Comparison of ENCODE assay signal across 8 mouse cellular contexts in genomic region chr7:100684538-100684937, GRCm38 (mm10). TPM values are rescaled to one million over a fixed set of nuclear protein-coding genes. Genes with fewer than 3 reads are reported as not detected.
DNase-seq lines count a peak whose midpoint lies in the region; ATAC-seq lines count a peak whose summit lies in the region.

No protein-coding gene starts in this region.

- peaks cover 6% of the 10 kb centered on the region for H3K36me3 ChIP-seq in erythroblast, embryonic 14.5 days (ENCODE audit: control insufficient read depth)
- H3K36me3 ChIP-seq in liver, embryonic 15.5 days (replicated peaks): no peaks in the 10 kb centered on the region

- peak overlapping the region; percentile 85 for H3K27ac ChIP-seq in liver, embryonic 15.5 days (replicated peaks)

- 13% methylated on average over 7 of the region's 7 CpGs for WGBS in liver, embryonic 15.5 days (ENCODE audit: insufficient replicate concordance)

- H3K4me1 ChIP-seq in erythroblast, embryonic 14.5 days (ENCODE audit: control insufficient read depth): peaks cover 44% of the 10 kb centered on the region
- H3K4me1 ChIP-seq in liver, embryonic 15.5 days (replicated peaks): peaks cover 27% of the 10 kb centered on the region

- peak; percentile 85 for ATAC-seq in liver, embryonic 15.5 days (ENCODE audit: insufficient read depth)

- peak; percentile 38 to 79 for DNase-seq in adrenal gland, adult (ENCODE audit: inconsistent age in 2 of 2, low spot score in 1 of 2)
- DNase-seq in adrenal gland, adult 8-10 months: no peak
- DNase-seq in urinary bladder, postnatal 25 days (ENCODE audit: low spot score): peak; percentile 49
- DNase-seq in urinary bladder, adult 18-20 months (ENCODE audit: low spot score in 2 of 2): no peak
- peak; percentile 67 for DNase-seq in kidney, adult 9 months
- DNase-seq in right cerebral cortex, postnatal 25 days: peak; percentile 38

- peak overlapping the region; percentile 46 for H3K4me3 ChIP-seq in erythroblast, embryonic 14.5 days (replicated peaks)
- H3K4me3 ChIP-seq in liver, embryonic 15.5 days (replicated peaks): 0 out of 2 replicates have a peak overlapping the region, but pooled peaks have one; percentile 7

- no peak overlapping the region for H3K9ac ChIP-seq in liver, embryonic 15.5 days

- no peaks in the 10 kb centered on the region for H3K27me3 ChIP-seq in erythroblast, embryonic 14.5 days (ENCODE audit: control insufficient read depth)
- peaks cover 3% of the 10 kb centered on the region; the same call in 1 of the 2 replicates for H3K27me3 ChIP-seq in liver, embryonic 15.5 days

- no peaks in the 10 kb centered on the region for H3K9me3 ChIP-seq in erythroblast, embryonic 14.5 days (ENCODE audit: control insufficient read depth, low read length)
- no peaks in the 10 kb centered on the region for H3K9me3 ChIP-seq in liver, embryonic 15.5 days (replicated peaks)

- H3K4me2 ChIP-seq in liver, embryonic 15.5 days: peak overlapping the region; percentile 54

RNA-seq across cellular contexts. Expression of gene Fam168a, which starts 21.9 kb away (rescaled TPM):
- total RNA-seq in adrenal gland, adult 8-10 months (2022): 10 to 100 TPM; 46.7 to 75.8 (median 55.1) TPM
- 0.84 and 0.99 TPM in 2 replicates for polyA plus RNA-seq in erythroblast, embryonic 14.5 days (2012)
- 5.0 and 5.3 TPM in 2 replicates for polyA plus RNA-seq in liver, embryonic 15.5 days (2015; fragmentation: Nextera tagmentation; extraction: Ambion mirVana)

RNA-seq across cellular contexts. Expression of gene Plekhb1, which starts 22.3 kb away (rescaled TPM):
- 1 to 10 TPM; 3.9 to 6.9 (median 4.8) TPM for total RNA-seq in adrenal gland, adult 8-10 months (2022)
- not detected in 2 replicates for polyA plus RNA-seq in erythroblast, embryonic 14.5 days (2012)
- 0.38 and 0.51 TPM in 2 replicates for polyA plus RNA-seq in liver, embryonic 15.5 days (2015; fragmentation: Nextera tagmentation; extraction: Ambion mirVana)

Comparison
In these comparisons a context has a peak if more than half of its experiments do, and no peak if none do; other contexts are left out.
1. DNase-seq: peak in adrenal gland, adult (2 of 2), urinary bladder, postnatal 25 days (single experiment), kidney, adult 9 months (single experiment) and right cerebral cortex, postnatal 25 days (single experiment); none in adrenal gland, adult 8-10 months (single experiment) and urinary bladder, adult 18-20 months (0 of 2).